Comparison of ENCODE assay signal across 1 mouse cellular context in the genomic region with DNA sequence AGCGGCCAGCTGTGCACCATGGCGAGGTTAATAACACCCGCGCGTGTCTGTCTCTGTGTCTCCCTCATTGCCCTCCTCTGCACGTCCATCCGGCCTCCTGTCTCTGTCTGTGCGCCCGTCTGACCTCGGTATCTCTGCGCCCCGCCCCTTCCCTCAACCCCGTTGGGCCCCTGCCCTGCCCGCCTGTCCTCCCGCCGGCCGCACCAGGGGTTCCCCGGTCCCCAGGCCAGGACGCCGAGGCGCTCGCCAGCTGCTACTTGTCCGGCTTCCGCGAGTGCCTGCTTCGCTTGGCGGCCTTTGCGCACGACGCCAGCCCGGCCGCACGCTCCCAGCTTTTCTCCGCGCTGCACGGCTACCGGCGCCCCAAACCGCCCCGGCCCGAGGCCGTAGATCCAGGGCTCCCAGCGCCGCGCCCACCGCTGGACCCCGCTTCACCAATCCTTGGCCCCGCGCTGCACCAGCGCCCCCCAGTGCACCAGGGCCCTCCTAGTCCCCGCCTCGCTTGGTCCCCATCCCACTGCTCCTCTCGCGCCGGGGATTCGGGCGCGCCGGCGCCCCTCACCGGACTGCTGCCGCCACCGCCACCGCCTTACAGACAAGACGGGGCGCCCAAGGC.
TF ChIP-seq lines count a peak whose summit lies in the region.

A gene (minus strand): TSS at position 254 of the 616 bp plus-strand sequence.

TF ChIP-seq in MEL, 35 proteins besides CTCF, POLR2A, EP300 and RAD21 (continued from another document):
- TF ChIP-seq TCF12 (IDR thresholded peaks at IDR 0.05; ENCODE audit: low read depth, low read length) (0 out of 2 replicates have a peak, but pooled peaks have one; percentile 19), POLR2AphosphoS2 (IDR thresholded peaks at IDR 0.05; ENCODE audit: low read length) (no peak), TBP (IDR thresholded peaks at IDR 0.05; ENCODE audit: low read depth, low read length) (no peak), SIN3A (IDR thresholded peaks at IDR 0.05; ENCODE audit: low read length) (peak; percentile 51), JUND (IDR thresholded peaks at IDR 0.05; ENCODE audit: low read depth, low read length) (no peak), USF1 (IDR thresholded peaks at IDR 0.05; ENCODE audit: low read depth, low read length) (no peak)
TF ChIP-seq in MEL: peak in this region for 11.
